26 mouse cellular contexts compared by ENCODE assay signal in the genomic region with DNA sequence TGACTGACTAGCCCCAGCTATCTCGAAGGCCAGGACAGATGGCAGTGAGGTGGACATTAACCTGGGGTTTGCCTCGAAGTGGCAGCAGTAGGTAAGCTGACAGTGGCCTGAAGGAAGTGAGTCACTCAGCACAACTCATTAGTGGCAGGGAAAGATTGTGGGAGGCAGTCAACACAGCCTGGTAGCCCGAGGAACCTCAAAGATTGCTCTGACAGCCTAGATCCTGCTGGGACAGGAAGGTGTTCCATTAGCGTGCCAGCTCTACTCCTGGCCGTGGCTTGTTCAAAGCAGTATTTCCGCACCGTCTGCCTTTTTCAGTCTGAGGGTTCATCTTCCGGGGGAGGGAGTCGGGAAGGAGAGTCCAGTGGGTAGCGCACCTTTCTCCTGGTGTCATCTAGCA. TPM values are rescaled to one million over a fixed set of nuclear protein-coding genes. Genes with fewer than 3 reads are reported as not detected.
DNase-seq lines count a peak whose midpoint lies in the region; ATAC-seq and TF ChIP-seq lines count a peak whose summit lies in the region.
"Had no signal": no experiment of that assay in that cellular context is flagged by ENCODE, and none has a peak within 500 bp of the region (broad histone marks: within the 10 kb centered on the region; RNA-seq: fewer than 3 reads in every experiment).

No protein-coding gene starts in this region.

- H3K27ac ChIP-seq in forebrain, embryonic 10.5 days, result 0 out of 2 replicates have a peak overlapping the region, but pooled peaks have one; percentile 11
- no peak overlapping the region for H3K27ac ChIP-seq in forebrain, postnatal 0 days (ENCODE audit: low read depth, low read length)
- H3K27ac ChIP-seq: forebrain, embryonic 15.5 days; midbrain, embryonic 10.5 days; neural tube, embryonic 15.5 days had no signal

- no peak overlapping the region for H3K9ac ChIP-seq in forebrain, postnatal 0 days
- H3K9ac ChIP-seq: forebrain, embryonic 15.5 days; neural tube, embryonic 15.5 days had no signal

- TF ChIP-seq CTCF in forebrain, postnatal 0 days (IDR thresholded peaks at IDR 0.05; ENCODE audit: low read depth), result no peak
- no peak for TF ChIP-seq CTCF in Patski (IDR thresholded peaks at IDR 0.05)

- no peaks in the 10 kb centered on the region for H3K9me3 ChIP-seq in forebrain, embryonic 10.5 days
- no peaks in the 10 kb centered on the region for H3K9me3 ChIP-seq in forebrain, postnatal 0 days (ENCODE audit: low read length)
- H3K9me3 ChIP-seq: forebrain, embryonic 15.5 days; midbrain, embryonic 10.5 days; neural tube, embryonic 15.5 days had no signal

- H3K27me3 ChIP-seq in forebrain, embryonic 10.5 days (ENCODE audit: poor library complexity, severe bottlenecking), result no peaks in the 10 kb centered on the region
- no peaks in the 10 kb centered on the region for H3K27me3 ChIP-seq in forebrain, postnatal 0 days (ENCODE audit: insufficient read depth, low read length)
- H3K27me3 ChIP-seq in Patski, result no peaks in the 10 kb centered on the region
- H3K27me3 ChIP-seq: forebrain, embryonic 15.5 days; neural tube, embryonic 15.5 days had no signal

- WGBS in forebrain, embryonic 10.5 days, result 84% methylated on average over 10 of the region's 10 CpGs
- WGBS in forebrain, postnatal 0 days, result 78% methylated on average over 10 of the region's 10 CpGs

- H3K4me3 ChIP-seq in forebrain, embryonic 10.5 days, result no peak overlapping the region
- no peak overlapping the region for H3K4me3 ChIP-seq in forebrain, postnatal 0 days (ENCODE audit: low read depth, low read length)
- H3K4me3 ChIP-seq: forebrain, embryonic 15.5 days; midbrain, embryonic 10.5 days; neural tube, embryonic 15.5 days had no signal

- CTCF ChIA-PET in Patski (lab: Charles Lee), result interaction anchor here (0.6 to 2.5 kb wide), 4 partner anchors 18 to 142 kb away, joined by 3 to 8 read pairs (median 4); no protein-coding TSS in a partner anchor

- ATAC-seq in cerebellum, adult (ENCODE audit: insufficient number of reproducible peaks, low FRiP score, low TSS enrichment), result 0 out of 2 replicates have a peak, but pooled peaks have one; percentile 42
- ATAC-seq in forebrain, postnatal 0 days, result no peak
- peak; percentile 9 for ATAC-seq in Patski
- ATAC-seq: forebrain, embryonic 15.5 days had no signal

- no peak for DNase-seq in cerebellum, postnatal 4 days (ENCODE audit: low spot score in 2 of 2)
- DNase-seq in forebrain, embryonic 10.5 days (ENCODE audit: extremely low spot score, low spot score), result no peak
- no peak for DNase-seq in forebrain, postnatal 0 days
- DNase-seq in Patski (ENCODE audit: low read depth, low spot score), result peak; percentile 64
- peak; percentile 81 for DNase-seq in gonadal fat pad, adult 2 months (ENCODE audit: low read depth)
- DNase-seq in gastrocnemius, postnatal 14 days, result no peak
- no peak for DNase-seq in kidney, postnatal 4 days
- DNase-seq: adrenal gland, postnatal 36 days; kidney, adult 18-20 months; left cerebral cortex, postnatal 4 days; lung, adult 18-20 months; lung, postnatal 10 days; right cerebral cortex, adult 18-20 months; right cerebral cortex, postnatal 4 days; thymus, postnatal 25 days had no signal

- intact Hi-C loops in gastrocnemius, postnatal 14 days (cut with DNase I; ENCODE audit: low total_unique reads), result no loop called here

- in situ Hi-C loops in Patski (cut with MboI; ENCODE audit: low pct_unique_long_range_greater_than_20kb), result loop anchor here (10.0 kb wide), 1 partner anchor 482 kb away; no protein-coding TSS in a partner anchor

- H3K4me2 ChIP-seq in forebrain, postnatal 0 days (ENCODE audit: low read depth), result no peak overlapping the region
- H3K4me2 ChIP-seq: forebrain, embryonic 15.5 days; heart, embryonic 11.5 days; liver, embryonic 11.5 days; neural tube, embryonic 15.5 days had no signal

- POLR2A ChIA-PET in Patski (lab: Charles Lee), result interaction anchor here (0.8 kb wide), 1 partner anchor 88 kb away, joined by 4 read pairs; no protein-coding TSS in a partner anchor

- no peaks in the 10 kb centered on the region for H3K36me3 ChIP-seq in forebrain, embryonic 10.5 days (replicated peaks)
- H3K36me3 ChIP-seq in forebrain, postnatal 0 days (ENCODE audit: insufficient read depth), result no peaks in the 10 kb centered on the region
- H3K36me3 ChIP-seq: forebrain, embryonic 15.5 days; midbrain, embryonic 10.5 days; neural tube, embryonic 15.5 days had no signal

- peaks cover 24% of the 10 kb centered on the region for H3K4me1 ChIP-seq in forebrain, embryonic 10.5 days
- H3K4me1 ChIP-seq in forebrain, postnatal 0 days (ENCODE audit: insufficient read depth), result no peaks in the 10 kb centered on the region
- H3K4me1 ChIP-seq: forebrain, embryonic 15.5 days; neural tube, embryonic 15.5 days had no signal

RNA-seq across cellular contexts. Expression of a gene that starts 34.7 kb away (rescaled TPM):
- not detected in 2 replicates for polyA plus RNA-seq in forebrain, embryonic 10.5 days (2016; fragmentation: Nextera tagmentation; extraction: Ambion mirVana)
- 0.69 TPM in 1 of 2 replicates, not detected in the other for total RNA-seq in forebrain, postnatal 0 days (2014; rRNA removed)
- polyA plus RNA-seq in forebrain, postnatal 0 days (2015; fragmentation: Nextera tagmentation; extraction: Ambion mirVana), result 0.16 and 0.35 TPM in 2 replicates
- polyA plus RNA-seq in Patski (2021), result not detected
- polyA plus RNA-seq in gonadal fat pad, adult 2 months (2012; rRNA removed), result 0.80 and 1.4 TPM in 2 replicates
- total RNA-seq in gastrocnemius, postnatal 14 days (2021), result under 1 TPM in 1 of 2 experiments, not detected in 1; 0.18 TPM
- total RNA-seq: gastrocnemius, adult 18-20 months; granulocyte monocyte progenitor cell, adult 5-6 weeks; layer of hippocampus, postnatal 14 days had no signal
- polyA plus RNA-seq: heart, postnatal 0 days; liver, embryonic 11.5 days; neural tube, embryonic 15.5 days; stomach, embryonic 14.5 days had no signal

RNA-seq across cellular contexts. Expression of a gene that starts 54.4 kb away (rescaled TPM):
- polyA plus RNA-seq in forebrain, embryonic 10.5 days (2016; fragmentation: Nextera tagmentation; extraction: Ambion mirVana), result 24.3 and 25.4 TPM in 2 replicates
- 54.8 and 74.0 TPM in 2 replicates for total RNA-seq in forebrain, postnatal 0 days (2014; rRNA removed)
- polyA plus RNA-seq in forebrain, postnatal 0 days (2015; fragmentation: Nextera tagmentation; extraction: Ambion mirVana), result 59.9 and 77.0 TPM in 2 replicates
- 37.2 TPM for polyA plus RNA-seq in Patski (2021)
- polyA plus RNA-seq in gonadal fat pad, adult 2 months (2012; rRNA removed), result 5.4 and 8.4 TPM in 2 replicates
- 10 to 100 TPM in 1 of 2 experiments, 1 to 10 TPM in 1; 6.6 to 10.6 TPM for total RNA-seq in gastrocnemius, postnatal 14 days (2021)

Comparison
In these comparisons a context has a peak if more than half of its experiments do, and no peak if none do; other contexts are left out.
1. DNase-seq: peak in Patski (single experiment) and gonadal fat pad, adult 2 months (single experiment); none in cerebellum, postnatal 4 days (0 of 2), forebrain, embryonic 10.5 days (single experiment), forebrain, postnatal 0 days (single experiment), gastrocnemius, postnatal 14 days (single experiment) and kidney, postnatal 4 days (0 of 2).